Mouse (Mus musculus): ENCODE data around the gene Ltbp1. TPM values are rescaled to one million over a fixed set of nuclear protein-coding genes. Genes with fewer than 3 reads are reported as not detected.

Ltbp1 gene
- polyA plus RNA-seq, 1 experiment, result 12.2 TPM

GRCm38 (mm10) chr17:75330366-75330765 is 325.0 kb downstream of the Ltbp1 start:
- Histone ChIP-seq H3K36me3 (ENCODE audit: control insufficient read depth, insufficient read depth, low read length) (no peaks in the 10 kb centered on the region), H3K27ac (ENCODE audit: insufficient read depth, low read depth, low read length) (no peak overlapping the region), H3K4me1 (ENCODE audit: control insufficient read depth, insufficient read depth, insufficient read length, low read length) (no peaks in the 10 kb centered on the region), H3K27me3 (ENCODE audit: control insufficient read depth, insufficient read depth, low read length) (no peaks in the 10 kb centered on the region), H3K4me3 (ENCODE audit: low read depth, low read length) (no peak overlapping the region)
- 83% methylated on average over 6 of the region's 6 CpGs for WGBS
- TF ChIP-seq CTCF (IDR thresholded peaks at IDR 0.05; ENCODE audit: extremely low read depth, insufficient read length, insufficient replicate concordance, low read depth, low read length) (no peak), POLR2A (IDR thresholded peaks at IDR 0.05; ENCODE audit: low read depth, low read length) (no peak)

DNA sequence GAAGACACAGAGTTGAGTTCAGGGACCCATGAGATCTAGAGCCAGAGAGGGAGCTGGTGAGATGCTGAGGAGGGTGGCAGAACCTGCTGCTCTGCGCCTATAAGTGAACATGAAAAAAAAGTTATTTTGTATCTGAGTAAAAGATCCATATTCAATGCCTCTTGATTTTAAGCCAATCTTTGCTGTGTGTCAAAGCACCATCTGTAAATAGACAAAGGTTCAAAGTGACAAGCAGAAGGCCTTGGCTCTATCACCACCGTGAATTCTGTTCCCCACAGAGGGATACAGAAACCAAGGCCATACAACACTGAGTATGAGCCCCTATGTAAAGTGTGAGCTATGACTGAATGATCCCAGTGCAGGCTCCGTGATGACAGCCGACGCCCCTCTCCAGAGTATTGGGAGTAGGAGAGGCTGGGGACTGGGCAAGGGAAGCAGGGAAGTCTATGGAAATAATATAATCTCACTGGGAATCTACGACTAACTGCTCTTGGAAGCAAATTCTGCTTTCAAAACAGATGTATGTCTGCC is 326.1 kb downstream of the Ltbp1 start:
- no peaks in the 10 kb centered on the region for H3K36me3 ChIP-seq (ENCODE audit: control insufficient read depth, insufficient read depth, low read length)
- WGBS, result 73% methylated on average over 6 of the region's 6 CpGs
- no peak overlapping the region for H3K27ac ChIP-seq (ENCODE audit: insufficient read depth, low read depth, low read length)
- TF ChIP-seq CTCF (IDR thresholded peaks at IDR 0.05; ENCODE audit: extremely low read depth, insufficient read length, insufficient replicate concordance, low read depth, low read length), result no peak
- TF ChIP-seq POLR2A (IDR thresholded peaks at IDR 0.05; ENCODE audit: low read depth, low read length), result no peak
- H3K27me3 ChIP-seq (ENCODE audit: control insufficient read depth, insufficient read depth, low read length), result no peaks in the 10 kb centered on the region
- H3K4me1 ChIP-seq (ENCODE audit: control insufficient read depth, insufficient read depth, insufficient read length, low read length), result no peaks in the 10 kb centered on the region
- H3K4me3 ChIP-seq (ENCODE audit: low read depth, low read length), result no peak overlapping the region

GRCm38 (mm10) chr17:75332289-75332688 is 326.9 kb downstream of the Ltbp1 start:
- Histone ChIP-seq H3K27me3 (ENCODE audit: control insufficient read depth, insufficient read depth, low read length) (no peaks in the 10 kb centered on the region), H3K4me1 (ENCODE audit: control insufficient read depth, insufficient read depth, insufficient read length, low read length) (no peaks in the 10 kb centered on the region), H3K27ac (ENCODE audit: insufficient read depth, low read depth, low read length) (no peak overlapping the region), H3K4me3 (ENCODE audit: low read depth, low read length) (no peak overlapping the region), H3K36me3 (ENCODE audit: control insufficient read depth, insufficient read depth, low read length) (no peaks in the 10 kb centered on the region)
- TF ChIP-seq CTCF (IDR thresholded peaks at IDR 0.05; ENCODE audit: extremely low read depth, insufficient read length, insufficient replicate concordance, low read depth, low read length) (no peak), POLR2A (IDR thresholded peaks at IDR 0.05; ENCODE audit: low read depth, low read length) (no peak)
- WGBS, result 96% methylated on average over 6 of the region's 6 CpGs

- 83% methylated on average over 9 of the region's 9 CpGs for WGBS
- TF ChIP-seq CTCF (IDR thresholded peaks at IDR 0.05; ENCODE audit: extremely low read depth, insufficient read length, insufficient replicate concordance, low read depth, low read length), result no peak
- TF ChIP-seq POLR2A (IDR thresholded peaks at IDR 0.05; ENCODE audit: low read depth, low read length), result no peak
- no peaks in the 10 kb centered on the region for H3K27me3 ChIP-seq (ENCODE audit: control insufficient read depth, insufficient read depth, low read length)
- H3K27ac ChIP-seq (ENCODE audit: insufficient read depth, low read depth, low read length), result no peak overlapping the region
- no peak overlapping the region for H3K4me3 ChIP-seq (ENCODE audit: low read depth, low read length)
- no peaks in the 10 kb centered on the region for H3K4me1 ChIP-seq (ENCODE audit: control insufficient read depth, insufficient read depth, insufficient read length, low read length)
- H3K36me3 ChIP-seq (ENCODE audit: control insufficient read depth, insufficient read depth, low read length), result no peaks in the 10 kb centered on the region
Measured at GRCm38 (mm10) chr17:75333011-75333410, 327.6 kb downstream of the Ltbp1 start.

DNA sequence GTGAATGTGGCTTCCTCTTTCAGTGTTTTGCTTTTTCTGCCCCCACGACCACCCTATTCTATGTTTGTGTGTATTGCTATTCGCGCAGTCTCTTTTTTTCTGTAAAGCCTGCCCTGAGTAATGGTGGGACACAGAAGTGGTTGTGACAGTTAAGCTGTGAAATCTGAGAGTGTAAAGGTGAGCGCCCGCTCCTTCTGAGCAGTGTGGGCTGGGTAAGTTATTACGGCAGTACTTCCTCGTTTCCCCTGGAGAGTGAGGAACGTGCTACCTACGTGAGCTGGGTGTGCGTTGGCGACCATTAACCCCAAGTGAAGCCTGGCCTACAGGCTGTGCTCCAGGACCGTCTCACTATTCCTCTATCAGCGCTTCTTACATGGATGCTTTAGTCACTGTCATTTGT is 328.4 kb downstream of the Ltbp1 start:
- Histone ChIP-seq H3K4me1 (ENCODE audit: control insufficient read depth, insufficient read depth, insufficient read length, low read length) (no peaks in the 10 kb centered on the region), H3K36me3 (ENCODE audit: control insufficient read depth, insufficient read depth, low read length) (no peaks in the 10 kb centered on the region), H3K27me3 (ENCODE audit: control insufficient read depth, insufficient read depth, low read length) (no peaks in the 10 kb centered on the region), H3K27ac (ENCODE audit: insufficient read depth, low read depth, low read length) (no peak overlapping the region), H3K4me3 (ENCODE audit: low read depth, low read length) (no peak overlapping the region)
- TF ChIP-seq POLR2A (IDR thresholded peaks at IDR 0.05; ENCODE audit: low read depth, low read length) (no peak), CTCF (IDR thresholded peaks at IDR 0.05; ENCODE audit: extremely low read depth, insufficient read length, insufficient replicate concordance, low read depth, low read length) (no peak)
- WGBS, result 60% methylated on average over 13 of the region's 13 CpGs

DNA sequence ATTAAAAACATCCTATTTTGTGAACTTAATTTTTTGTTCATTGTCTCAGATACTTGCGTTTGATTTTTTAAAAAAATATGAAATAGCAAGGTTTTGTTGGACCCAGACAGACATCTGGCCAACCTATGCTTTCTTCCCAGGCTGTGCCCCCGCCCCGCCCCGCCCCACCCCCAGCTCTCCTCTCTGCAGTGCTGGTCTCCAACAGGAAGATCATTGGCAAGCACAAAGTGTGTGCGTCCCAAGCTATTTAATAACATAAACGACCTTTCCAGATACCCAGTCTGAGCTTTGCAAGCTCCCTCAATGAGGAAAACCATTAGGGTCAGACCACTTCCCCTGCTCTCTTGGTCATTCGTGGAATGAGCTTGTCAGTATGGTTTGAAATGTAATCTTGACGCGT is 330.3 kb downstream of the Ltbp1 start:
- no peaks in the 10 kb centered on the region for H3K36me3 ChIP-seq (ENCODE audit: control insufficient read depth, insufficient read depth, low read length)
- no peak overlapping the region for H3K4me3 ChIP-seq (ENCODE audit: low read depth, low read length)
- 71% methylated on average over 9 of the region's 9 CpGs for WGBS
- no peaks in the 10 kb centered on the region for H3K27me3 ChIP-seq (ENCODE audit: control insufficient read depth, insufficient read depth, low read length)
- TF ChIP-seq POLR2A (IDR thresholded peaks at IDR 0.05; ENCODE audit: low read depth, low read length) (no peak), CTCF (IDR thresholded peaks at IDR 0.05; ENCODE audit: extremely low read depth, insufficient read length, insufficient replicate concordance, low read depth, low read length) (no peak)
- no peak overlapping the region for H3K27ac ChIP-seq (ENCODE audit: insufficient read depth, low read depth, low read length)
- H3K4me1 ChIP-seq (ENCODE audit: control insufficient read depth, insufficient read depth, insufficient read length, low read length), result no peaks in the 10 kb centered on the region

DNA sequence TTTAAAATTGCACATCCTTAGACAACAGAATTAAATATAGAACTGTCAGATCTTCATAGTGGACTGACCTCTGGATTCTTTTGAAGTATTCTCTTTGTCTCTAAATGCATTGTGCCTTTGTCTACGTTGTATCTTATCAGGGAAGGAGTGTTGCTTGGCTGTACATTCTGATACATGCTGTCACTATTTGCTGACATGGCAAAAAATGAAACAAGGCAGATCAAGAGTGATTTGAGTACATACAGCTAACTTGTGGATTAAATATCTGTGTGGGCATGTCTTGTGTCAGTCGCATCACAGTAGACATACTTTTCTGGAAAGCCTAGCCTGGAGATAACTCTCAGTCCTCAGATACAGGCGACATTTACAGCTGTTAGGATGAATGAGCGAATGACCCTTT is 335.9 kb downstream of the Ltbp1 start:
- Histone ChIP-seq H3K27me3 (ENCODE audit: control insufficient read depth, insufficient read depth, low read length) (no peaks in the 10 kb centered on the region), H3K27ac (ENCODE audit: insufficient read depth, low read depth, low read length) (no peak overlapping the region), H3K36me3 (ENCODE audit: control insufficient read depth, insufficient read depth, low read length) (no peaks in the 10 kb centered on the region), H3K4me3 (ENCODE audit: low read depth, low read length) (no peak overlapping the region), H3K4me1 (ENCODE audit: control insufficient read depth, insufficient read depth, insufficient read length, low read length) (no peaks in the 10 kb centered on the region)
- TF ChIP-seq POLR2A (IDR thresholded peaks at IDR 0.05; ENCODE audit: low read depth, low read length) (no peak), CTCF (IDR thresholded peaks at IDR 0.05; ENCODE audit: extremely low read depth, insufficient read length, insufficient replicate concordance, low read depth, low read length) (no peak)
- 70% methylated on average over 4 of the region's 4 CpGs for WGBS
